Mouse (Mus musculus) cerebellum, adult 9-10 months (tissue): ENCODE results near the gene Psmd14.

Experiments used
- DNase-seq: peaks from one replicate; pipeline ENCODE4 v3.0.0; 2022

The Psmd14 gene

GRCm38 (mm10) chr2:61764470-61765105 is 53.1 kb downstream of the Psmd14 start:
- no peak for DNase-seq

- DNase-seq, result peak; percentile 40
Observed at GRCm38 (mm10) chr2:61765526-61765925, 54.0 kb downstream of the Psmd14 start.

DNA sequence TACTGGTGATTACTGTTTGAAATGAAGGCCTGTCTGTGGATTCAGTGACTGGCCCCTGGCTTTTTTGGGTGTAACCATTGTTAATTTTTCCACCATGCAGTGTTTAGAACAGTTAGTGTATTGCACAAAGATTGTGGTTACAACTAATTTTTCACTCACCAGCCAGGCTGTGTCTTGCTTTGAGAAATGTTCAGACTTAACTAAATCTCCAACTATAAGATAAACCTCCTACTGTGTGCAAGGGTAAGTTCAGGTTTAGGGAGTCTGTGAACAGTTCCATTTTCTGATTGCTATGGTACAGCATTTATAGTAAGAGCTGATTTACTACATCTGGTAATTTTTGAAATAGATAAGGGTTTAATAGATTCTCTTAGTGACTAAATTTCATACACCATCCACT is 69.3 kb downstream of the Psmd14 start:
- DNase-seq, result no peak

- DNase-seq, result no peak
Observed at GRCm38 (mm10) chr2:61794960-61795359, 83.5 kb downstream of the Psmd14 start.

DNA sequence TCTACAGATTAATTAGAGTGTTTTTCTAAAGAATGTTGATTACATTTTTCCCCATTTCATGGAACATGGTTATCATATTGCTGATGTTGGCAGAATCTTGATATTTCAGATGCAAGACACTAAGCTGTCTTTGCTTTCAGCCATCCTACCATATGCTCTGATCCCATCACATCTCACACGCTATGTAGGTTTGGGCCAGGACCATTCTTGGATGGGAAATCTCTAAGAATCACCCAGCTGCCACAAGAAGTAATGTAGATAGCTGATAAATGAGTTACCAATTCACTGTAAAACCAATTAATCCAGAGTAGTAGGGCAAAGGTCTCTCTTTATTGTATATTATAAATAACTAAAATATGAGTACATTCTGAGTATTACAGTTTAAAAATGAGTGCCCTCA is 86.6 kb downstream of the Psmd14 start:
- DNase-seq, result no peak

GRCm38 (mm10) chr2:61802656-61803251 is 91.3 kb downstream of the Psmd14 start, which contains the start of gene Tbr1:
Gene Tbr1 (plus strand): TSS chr2:61802930.
- peak; percentile 51 for DNase-seq

DNA sequence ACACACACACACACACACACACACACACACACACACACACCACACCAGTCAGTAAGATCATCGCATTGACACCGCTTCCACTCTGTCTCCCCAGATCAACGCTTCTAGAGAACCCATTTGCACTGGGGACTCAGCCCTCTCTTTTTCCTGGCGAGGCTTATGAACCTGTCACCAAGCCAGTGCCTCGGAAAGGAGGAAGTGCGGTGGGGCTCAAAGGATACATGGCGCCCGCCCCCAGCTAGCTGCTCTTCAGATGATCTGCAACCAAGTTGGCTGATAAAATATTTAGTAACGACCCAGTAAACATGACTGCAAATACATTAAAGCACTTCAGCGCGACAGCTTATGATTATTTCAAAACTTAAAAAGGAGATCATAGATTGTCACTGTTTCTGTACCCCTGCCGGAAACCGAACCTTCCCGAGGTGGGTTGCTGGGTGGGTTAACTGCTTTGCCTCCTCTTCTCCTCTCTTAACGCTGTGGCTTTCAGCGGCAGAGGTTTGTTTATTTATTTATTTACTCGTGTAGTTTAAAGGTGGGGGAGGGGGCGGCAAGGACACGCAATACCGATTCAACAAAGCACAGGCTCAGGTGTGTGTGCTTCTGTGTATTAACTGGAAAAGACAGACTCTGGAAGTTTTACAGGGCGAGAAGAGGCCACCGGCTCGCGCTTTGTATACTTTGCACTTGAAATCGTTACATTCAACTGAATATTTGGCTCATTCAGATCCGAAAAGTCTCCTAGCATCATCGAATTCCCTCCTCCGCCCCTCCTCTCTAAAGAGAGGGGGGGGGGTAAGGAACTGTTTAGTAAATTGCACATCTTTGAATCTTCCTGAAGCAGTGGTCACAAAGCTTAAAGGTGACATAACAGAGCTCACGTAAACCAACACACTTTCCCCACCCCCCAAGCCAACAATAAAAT is 92.2 kb downstream of the Psmd14 start:
- no peak for DNase-seq

- peak; percentile 35 for DNase-seq
Observed at GRCm38 (mm10) chr2:61804382-61804840, 92.9 kb downstream of the Psmd14 start.

- no peak for DNase-seq
Observed at GRCm38 (mm10) chr2:61804841-61805540, 93.5 kb downstream of the Psmd14 start.

DNA sequence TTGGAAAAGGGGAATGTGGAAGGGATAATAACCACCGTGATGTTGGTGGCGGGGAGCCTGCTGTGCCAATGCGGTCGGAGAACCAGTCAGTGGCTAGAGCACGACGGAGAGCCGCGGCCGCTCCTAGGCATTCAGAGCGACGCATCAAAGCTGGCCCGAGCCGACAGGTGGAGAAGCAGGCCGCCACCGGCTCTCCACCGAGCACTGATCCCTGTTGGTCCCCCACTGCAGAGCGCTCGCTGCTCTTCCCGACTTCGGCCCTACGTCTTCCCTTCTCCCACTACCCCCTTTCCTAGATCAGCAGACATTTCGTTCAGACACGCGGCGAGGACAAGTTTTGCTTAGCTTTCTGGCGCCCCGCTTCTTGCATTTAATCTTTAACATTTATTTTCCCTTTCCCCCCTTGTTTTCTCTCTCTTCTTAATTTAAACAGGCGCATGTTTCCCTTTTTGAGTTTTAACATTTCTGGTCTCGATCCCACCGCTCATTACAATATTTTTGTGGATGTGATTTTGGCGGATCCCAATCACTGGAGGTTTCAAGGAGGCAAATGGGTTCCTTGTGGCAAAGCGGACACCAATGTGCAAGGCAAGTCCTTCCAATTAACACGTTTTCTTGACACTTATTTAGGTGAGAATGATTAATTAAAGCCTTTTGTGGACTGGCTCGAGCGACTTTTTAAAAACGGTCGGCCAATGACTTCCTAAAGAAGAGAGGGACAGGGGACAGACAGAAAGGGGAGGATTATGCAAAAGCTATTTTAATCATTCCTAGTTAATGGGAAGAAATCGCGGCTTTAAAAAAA is 94.2 kb downstream of the Psmd14 start:
- DNase-seq, result no peak

DNA sequence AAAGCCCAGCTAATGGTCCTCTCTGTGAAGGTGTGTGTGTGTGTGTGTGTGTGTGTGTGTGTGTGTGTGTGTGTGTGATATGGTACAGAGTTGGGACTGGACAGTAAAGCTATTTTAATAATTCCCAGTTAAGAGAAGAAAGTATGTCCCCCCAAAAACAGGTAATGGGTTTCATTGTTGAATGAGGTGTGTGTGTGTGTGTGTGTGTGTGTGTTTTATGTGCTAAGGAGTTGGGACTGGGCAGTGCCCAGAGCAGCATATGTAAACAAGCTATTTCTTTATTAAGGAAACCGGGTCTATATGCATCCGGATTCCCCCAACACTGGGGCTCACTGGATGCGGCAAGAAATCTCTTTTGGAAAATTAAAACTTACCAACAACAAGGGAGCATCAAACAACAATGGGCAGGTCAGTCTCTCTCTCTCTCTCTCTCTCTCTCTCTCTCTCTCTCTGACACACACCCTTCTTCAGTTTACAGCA is 94.9 kb downstream of the Psmd14 start:
- DNase-seq, result no peak

DNA sequence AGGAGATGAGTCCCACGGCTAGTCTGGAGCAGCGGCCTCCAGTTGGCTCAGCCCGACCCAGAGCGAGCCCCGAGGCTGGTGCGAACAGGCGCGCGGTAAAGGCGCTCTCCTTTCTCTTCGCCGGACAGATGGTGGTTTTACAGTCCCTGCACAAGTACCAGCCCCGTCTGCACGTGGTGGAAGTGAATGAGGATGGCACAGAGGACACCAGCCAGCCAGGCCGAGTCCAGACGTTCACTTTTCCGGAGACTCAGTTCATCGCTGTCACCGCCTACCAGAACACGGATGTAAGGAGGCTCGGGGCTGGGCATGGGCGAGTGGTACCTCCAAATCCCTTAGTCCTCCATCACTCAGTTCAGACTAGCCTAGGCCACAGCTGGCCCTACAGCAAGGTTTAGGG is 95.7 kb downstream of the Psmd14 start:
- no peak for DNase-seq

DNA sequence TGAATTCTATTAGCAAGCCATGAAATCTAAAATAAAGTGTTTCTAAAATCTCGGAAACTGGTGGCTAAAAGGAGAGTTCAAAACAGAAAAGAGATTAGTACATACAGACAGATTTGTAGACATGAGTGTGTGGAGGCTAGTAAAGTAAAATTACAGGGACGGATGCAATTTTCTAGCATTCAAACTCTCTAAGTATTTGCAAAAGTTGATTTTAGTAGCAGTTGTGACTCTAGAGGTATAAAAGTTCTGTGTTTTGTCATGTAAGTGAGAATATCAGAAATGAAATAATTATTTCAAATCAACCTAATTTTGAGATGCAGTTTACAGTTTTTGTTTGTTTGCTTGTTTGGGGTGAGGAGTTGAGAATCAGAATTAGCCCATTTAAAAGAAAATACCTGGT is 96.3 kb downstream of the Psmd14 start:
- DNase-seq, result no peak

- no peak for DNase-seq
Observed at GRCm38 (mm10) chr2:61808776-61809175, 97.3 kb downstream of the Psmd14 start.

DNA sequence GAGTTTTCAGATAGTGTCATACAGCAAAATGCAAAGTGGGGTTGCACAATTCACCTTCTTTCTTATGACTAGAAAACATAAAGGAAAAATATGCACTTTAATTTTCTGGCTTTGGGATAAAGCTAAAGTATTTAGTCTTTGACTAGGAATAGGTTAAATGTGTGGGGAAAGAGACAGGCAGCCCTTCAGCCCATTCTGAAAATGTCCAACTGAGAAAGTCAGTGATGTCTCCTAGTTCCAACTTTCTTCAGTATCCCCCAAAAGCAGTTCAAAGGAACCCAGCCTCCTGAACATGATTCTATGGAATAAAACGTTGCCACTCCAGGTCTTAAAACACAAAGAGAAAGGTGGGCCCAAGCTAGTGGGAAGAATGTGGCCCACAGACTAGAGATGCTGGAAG is 97.9 kb downstream of the Psmd14 start:
- DNase-seq, result no peak

DNA sequence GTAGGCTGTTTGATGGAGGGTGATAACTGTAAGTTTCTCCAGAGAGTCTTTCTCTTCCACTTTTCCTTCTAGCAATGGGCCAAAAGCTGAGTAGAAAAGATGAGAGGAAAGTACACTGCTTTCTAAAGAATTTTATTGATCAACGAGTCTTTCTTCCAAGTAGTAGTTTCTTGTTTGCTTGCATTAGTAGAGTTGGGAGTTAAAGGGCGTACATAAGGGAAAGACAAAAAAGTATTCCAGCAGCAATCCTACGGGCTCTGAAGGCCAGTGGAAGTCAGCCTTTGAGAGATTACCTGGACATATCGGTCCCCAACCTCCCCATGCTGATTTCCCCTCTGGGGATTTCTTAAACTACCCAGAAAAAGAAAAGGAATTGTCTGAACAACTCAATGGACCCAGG is 99.3 kb downstream of the Psmd14 start:
- DNase-seq, result no peak

DNA sequence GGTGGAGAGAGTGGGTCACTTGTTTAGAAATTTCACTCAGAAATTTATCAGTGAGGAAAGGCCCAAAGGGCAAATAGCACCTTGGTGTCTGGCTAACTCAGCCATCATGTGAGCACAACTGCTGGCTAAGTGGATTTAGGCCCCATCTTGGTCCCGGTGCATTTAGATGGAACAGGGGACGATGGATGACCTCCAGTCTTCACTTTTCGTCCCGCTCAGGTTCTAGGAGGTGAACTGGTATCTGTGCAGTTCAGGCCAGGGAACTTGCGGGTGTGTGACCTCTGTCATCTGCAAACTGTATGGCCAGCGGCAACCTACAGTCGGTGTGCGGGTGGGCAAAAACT is 99.6 kb downstream of the Psmd14 start:
- DNase-seq, result no peak

- no peak for DNase-seq
Observed at GRCm38 (mm10) chr2:61811507-61812421, 100.3 kb downstream of the Psmd14 start.

- DNase-seq, result no peak
Observed at GRCm38 (mm10) chr2:61812536-61812935, 101.0 kb downstream of the Psmd14 start.

GRCm38 (mm10) chr2:61813106-61813505 is 101.6 kb downstream of the Psmd14 start:
- DNase-seq, result no peak

DNA sequence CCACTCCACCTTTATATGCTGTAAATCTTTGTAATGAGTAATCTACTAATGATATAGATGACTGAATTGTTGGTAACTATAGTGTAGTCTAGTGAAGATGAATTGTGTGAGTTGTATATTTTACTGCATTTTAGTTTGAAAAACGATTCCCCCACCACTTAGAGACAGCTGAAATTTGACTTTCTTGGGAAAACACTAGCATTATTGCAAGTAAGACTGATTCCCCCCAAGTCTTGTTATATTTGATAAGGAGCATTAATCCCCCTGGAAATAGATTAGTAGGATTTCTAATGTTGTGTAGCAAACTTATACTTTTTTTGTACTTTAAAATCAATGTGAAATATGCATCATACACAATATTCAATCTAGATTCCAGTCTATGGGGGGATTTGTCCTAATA is 102.0 kb downstream of the Psmd14 start:
- DNase-seq, result no peak
